Mouse (Mus musculus) stomach, embryonic 15.5 days (tissue): ENCODE results near the gene Ier5. TPM values are rescaled to one million over a fixed set of nuclear protein-coding genes. Genes with fewer than 3 reads are reported as not detected.

Source experiments
- ATAC-seq: fragments of 200-750 bp; cut with Nextera tagmentation; 2 replicates; pipeline ENCODE4 v1.8.0; 2017; ENCODE audit warnings: low read depth, moderate number of reproducible peaks, moderate TSS enrichment; ENCODE audit not compliant: insufficient read depth, low FRiP score
- H3K27ac ChIP-seq: fragments of 300-500 bp; sonication (generic); 2 replicates; pipeline ENCODE4 v1.5.1; 2015; ENCODE audit warnings: mild to moderate bottlenecking, inconsistent platforms
- H3K27me3 ChIP-seq: fragments of 300-500 bp; sonication (generic); replicated peaks from 2 replicates; pipeline ENCODE4 v1.6.1; 2015; ENCODE audit warnings: inconsistent platforms
- H3K36me3 ChIP-seq: fragments of 300-500 bp; sonication (generic); 2 replicates; pipeline ENCODE4 v1.6.1; 2015; ENCODE audit warnings: inconsistent platforms
- H3K4me1 ChIP-seq: fragments of 300-500 bp; sonication (generic); 2 replicates; pipeline ENCODE4 v1.6.1; 2015; ENCODE audit warnings: inconsistent platforms
- H3K4me2 ChIP-seq: fragments of 300-500 bp; sonication (generic); 2 replicates; pipeline ENCODE4 v1.6.1; 2015; ENCODE audit warnings: mild to moderate bottlenecking, inconsistent platforms
- H3K4me3 ChIP-seq: fragments of 300-500 bp; sonication (generic); replicated peaks from 2 replicates; pipeline ENCODE4 v1.5.1; 2015; ENCODE audit warnings: inconsistent platforms
- H3K9ac ChIP-seq: fragments of 300-500 bp; sonication (generic); 2 replicates; pipeline ENCODE4 v1.6.1; 2015; ENCODE audit warnings: inconsistent platforms
- H3K9me3 ChIP-seq: fragments of 300-500 bp; sonication (generic); 2 replicates; pipeline ENCODE4 v1.6.1; 2016; ENCODE audit warnings: inconsistent platforms
- WGBS: fragments of 180-500 bp; shearing (Covaris S2); methylation state at CpG from one replicate; pipeline ENCODE4 v1.1.7; 2015; 5-methylcytosine and 5-hydroxymethylcytosine counted together
- polyA plus RNA-seq: library from polyadenylated mRNA; unstranded; fragments of >200 nt; fragmentation: Nextera tagmentation; extraction: Ambion mirVana; gene quantifications from 2 replicates; pipeline ENCODE4 v1.2.1, GENCODE M21; 2015

Gene Ier5
- polyA plus RNA-seq, 1 experiment from 2014 or later, result 5.8 TPM

DNA sequence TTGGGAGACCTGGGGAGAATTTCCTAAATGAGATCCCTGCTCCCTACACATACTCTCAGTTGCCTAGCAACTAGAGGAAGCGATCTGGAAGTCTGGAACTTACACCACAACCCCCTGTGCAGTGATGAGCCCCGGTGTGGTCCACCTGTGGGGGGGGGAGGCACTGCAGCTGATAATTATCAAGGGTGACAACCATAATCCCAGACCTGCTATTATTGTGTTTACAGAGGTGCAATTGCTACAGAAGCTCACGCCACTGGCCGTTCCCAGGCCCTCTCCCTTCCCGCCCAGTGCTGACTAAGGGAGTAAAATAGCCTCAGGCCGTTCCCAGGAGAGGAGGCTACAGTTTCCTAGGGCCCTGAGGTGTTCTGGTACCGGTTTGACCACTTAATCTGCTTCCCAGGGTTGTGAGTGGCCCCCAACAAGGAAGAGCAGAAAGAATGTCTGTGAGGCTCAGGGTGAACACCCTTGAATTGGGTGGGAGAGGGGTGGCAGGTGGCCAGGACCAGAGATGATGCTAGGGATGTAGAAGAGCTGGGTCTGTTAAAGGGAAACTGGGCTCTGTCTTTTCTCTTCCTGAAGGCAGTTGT, 28.1 kb downstream of the Ier5 start:
- Histone ChIP-seq H3K4me2 (no peak overlapping the region), H3K4me1 (peaks cover 13% of the 10 kb centered on the region), H3K9me3 (no peaks in the 10 kb centered on the region), H3K27ac (no peak overlapping the region), H3K27me3 (no peaks in the 10 kb centered on the region), H3K9ac (no peak overlapping the region), H3K4me3 (no peak overlapping the region), H3K36me3 (no peaks in the 10 kb centered on the region)
- no peak for ATAC-seq
- 43% methylated on average over 7 of the region's 7 CpGs for WGBS

GRCm38 (mm10) chr1:155070561-155071286, 28.7 kb downstream of the Ier5 start:
- Histone ChIP-seq H3K4me3 (no peak overlapping the region), H3K36me3 (no peaks in the 10 kb centered on the region), H3K9ac (no peak overlapping the region), H3K27me3 (no peaks in the 10 kb centered on the region), H3K9me3 (no peaks in the 10 kb centered on the region), H3K27ac (0 out of 2 replicates have a peak overlapping the region, but pooled peaks have one; percentile 49), H3K4me1 (peaks cover 13% of the 10 kb centered on the region), H3K4me2 (no peak overlapping the region)
- WGBS, result 66% methylated on average over 5 of the region's 5 CpGs
- ATAC-seq, result no peak

DNA sequence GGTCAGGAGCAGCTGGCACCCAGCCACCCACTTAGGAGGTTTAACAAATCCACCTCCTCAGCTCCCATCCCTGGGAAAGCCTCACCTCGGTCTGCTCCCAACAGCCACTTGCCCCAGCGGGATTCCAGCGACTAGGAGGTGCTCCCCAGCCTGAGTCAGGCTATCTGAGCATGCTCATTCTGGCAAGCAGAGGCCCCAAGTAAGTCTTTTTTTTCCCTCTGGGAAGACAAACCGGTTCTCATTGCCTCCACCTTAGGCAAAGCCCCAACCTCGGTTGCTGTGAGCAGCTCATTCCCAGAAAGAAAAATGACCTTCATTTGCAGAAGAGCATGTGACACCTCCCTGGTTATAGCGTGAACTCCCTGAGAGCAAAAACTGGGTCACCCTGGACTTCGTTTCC, 29.7 kb downstream of the Ier5 start:
- ATAC-seq, result peak; percentile 67
- no peaks in the 10 kb centered on the region for H3K27me3 ChIP-seq
- WGBS, result 37% methylated on average over 7 of the region's 7 CpGs
- H3K4me2 ChIP-seq, result no peak overlapping the region
- no peak overlapping the region for H3K9ac ChIP-seq
- H3K36me3 ChIP-seq, result no peaks in the 10 kb centered on the region
- peaks cover 10% of the 10 kb centered on the region for H3K4me1 ChIP-seq
- H3K4me3 ChIP-seq, result no peak overlapping the region
- no peaks in the 10 kb centered on the region for H3K9me3 ChIP-seq
- H3K27ac ChIP-seq, result peak overlapping the region; percentile 49

- H3K27ac ChIP-seq, result no peak overlapping the region
- no peak overlapping the region for H3K4me2 ChIP-seq
- no peaks in the 10 kb centered on the region for H3K27me3 ChIP-seq
- H3K9me3 ChIP-seq, result no peaks in the 10 kb centered on the region
- H3K36me3 ChIP-seq, result no peaks in the 10 kb centered on the region
- WGBS, result 79% methylated on average over 5 of the region's 5 CpGs
- ATAC-seq, result no peak
- H3K9ac ChIP-seq, result no peak overlapping the region
- peaks cover 2% of the 10 kb centered on the region for H3K4me1 ChIP-seq
- no peak overlapping the region for H3K4me3 ChIP-seq
Measured at GRCm38 (mm10) chr1:155066196-155066595, 33.2 kb downstream of the Ier5 start.

DNA sequence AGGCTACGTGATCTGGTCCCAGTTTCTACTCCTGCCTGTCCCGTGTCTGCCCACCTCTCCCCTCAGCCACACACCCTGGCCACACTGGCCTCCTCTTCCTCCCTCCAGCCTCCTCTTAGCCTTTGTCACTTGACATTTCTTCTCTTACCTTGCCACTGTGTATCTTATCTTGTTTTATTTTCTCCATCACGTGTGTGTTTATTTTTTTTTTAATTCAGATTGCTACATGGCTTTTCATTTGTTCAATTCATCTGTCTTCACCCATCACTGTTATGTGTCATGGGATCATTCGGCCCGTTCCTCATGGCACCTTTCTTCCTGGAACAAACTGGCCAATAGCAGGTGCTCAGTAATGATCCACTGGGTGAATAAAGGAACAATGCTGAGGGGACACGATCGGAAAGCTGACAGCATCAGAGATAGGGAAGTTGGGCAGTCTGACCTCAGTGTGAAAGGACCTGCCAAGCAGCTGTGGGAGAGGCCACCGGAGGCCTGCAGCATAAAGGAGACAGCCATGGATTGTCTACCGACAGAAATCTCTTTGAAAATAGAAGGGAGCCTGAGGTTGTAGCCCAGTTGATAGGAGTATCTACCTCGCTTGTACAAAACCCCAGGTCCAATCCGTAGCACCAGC, 34.3 kb downstream of the Ier5 start:
- no peak overlapping the region for H3K9ac ChIP-seq
- no peak overlapping the region for H3K4me3 ChIP-seq
- no peaks in the 10 kb centered on the region for H3K27me3 ChIP-seq
- WGBS, result 62% methylated on average over 11 of the region's 11 CpGs
- no peaks in the 10 kb centered on the region for H3K36me3 ChIP-seq
- H3K9me3 ChIP-seq, result no peaks in the 10 kb centered on the region
- ATAC-seq, result no peak
- no peaks in the 10 kb centered on the region for H3K4me1 ChIP-seq
- H3K4me2 ChIP-seq, result no peak overlapping the region
- H3K27ac ChIP-seq, result no peak overlapping the region

GRCm38 (mm10) chr1:155064649-155065048, 34.8 kb downstream of the Ier5 start:
- Histone ChIP-seq H3K9ac (no peak overlapping the region), H3K4me3 (no peak overlapping the region), H3K36me3 (no peaks in the 10 kb centered on the region), H3K4me1 (0 out of 2 replicates have a peak, but pooled peaks cover under 1% of the 10 kb centered on the region), H3K27me3 (no peaks in the 10 kb centered on the region), H3K4me2 (no peak overlapping the region), H3K9me3 (no peaks in the 10 kb centered on the region), H3K27ac (no peak overlapping the region)
- WGBS, result 52% methylated on average over 4 of the region's 4 CpGs
- no peak for ATAC-seq

GRCm38 (mm10) chr1:155064111-155064510, 35.3 kb downstream of the Ier5 start:
- H3K9me3 ChIP-seq, result no peaks in the 10 kb centered on the region
- H3K9ac ChIP-seq, result no peak overlapping the region
- peaks cover 5% of the 10 kb centered on the region for H3K4me1 ChIP-seq
- no peaks in the 10 kb centered on the region for H3K27me3 ChIP-seq
- no peak overlapping the region for H3K4me2 ChIP-seq
- 79% methylated on average over 5 of the region's 5 CpGs for WGBS
- no peaks in the 10 kb centered on the region for H3K36me3 ChIP-seq
- ATAC-seq, result no peak
- H3K27ac ChIP-seq, result no peak overlapping the region
- no peak overlapping the region for H3K4me3 ChIP-seq

DNA sequence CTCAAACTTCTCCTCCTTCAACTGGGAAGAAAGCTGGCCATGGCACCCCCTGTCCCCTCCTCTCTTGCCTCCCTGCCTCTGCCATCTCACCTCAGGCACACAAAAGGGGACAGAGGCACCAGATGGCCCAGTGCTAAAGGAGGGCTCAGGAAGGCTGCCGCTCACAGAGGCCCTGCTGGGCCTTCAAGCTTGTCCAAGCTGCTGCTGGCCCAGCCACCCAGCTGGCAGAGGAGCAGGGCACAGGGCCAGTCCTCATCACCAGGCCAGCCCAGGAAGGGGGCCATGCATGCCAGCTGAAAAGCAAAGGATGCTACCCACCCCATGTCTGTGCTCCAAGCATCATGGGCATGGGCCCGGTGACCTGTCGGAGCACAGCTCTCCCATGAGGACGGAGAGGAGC, 36.5 kb downstream of the Ier5 start:
- H3K4me2 ChIP-seq, result no peak overlapping the region
- no peak overlapping the region for H3K9ac ChIP-seq
- H3K36me3 ChIP-seq, result no peaks in the 10 kb centered on the region
- no peak overlapping the region for H3K27ac ChIP-seq
- H3K4me3 ChIP-seq, result no peak overlapping the region
- H3K27me3 ChIP-seq, result no peaks in the 10 kb centered on the region
- ATAC-seq, result no peak
- H3K4me1 ChIP-seq, result peaks cover 5% of the 10 kb centered on the region
- WGBS, result 89% methylated on average over 4 of the region's 4 CpGs
- H3K9me3 ChIP-seq, result no peaks in the 10 kb centered on the region

GRCm38 (mm10) chr1:155062057-155062456, 37.4 kb downstream of the Ier5 start:
- Histone ChIP-seq H3K4me3 (no peak overlapping the region), H3K27ac (no peak overlapping the region), H3K9ac (no peak overlapping the region), H3K27me3 (no peaks in the 10 kb centered on the region), H3K36me3 (no peaks in the 10 kb centered on the region), H3K4me1 (peaks cover 5% of the 10 kb centered on the region), H3K9me3 (no peaks in the 10 kb centered on the region), H3K4me2 (no peak overlapping the region)
- WGBS, result 83% methylated on average over 7 of the region's 7 CpGs
- no peak for ATAC-seq

DNA sequence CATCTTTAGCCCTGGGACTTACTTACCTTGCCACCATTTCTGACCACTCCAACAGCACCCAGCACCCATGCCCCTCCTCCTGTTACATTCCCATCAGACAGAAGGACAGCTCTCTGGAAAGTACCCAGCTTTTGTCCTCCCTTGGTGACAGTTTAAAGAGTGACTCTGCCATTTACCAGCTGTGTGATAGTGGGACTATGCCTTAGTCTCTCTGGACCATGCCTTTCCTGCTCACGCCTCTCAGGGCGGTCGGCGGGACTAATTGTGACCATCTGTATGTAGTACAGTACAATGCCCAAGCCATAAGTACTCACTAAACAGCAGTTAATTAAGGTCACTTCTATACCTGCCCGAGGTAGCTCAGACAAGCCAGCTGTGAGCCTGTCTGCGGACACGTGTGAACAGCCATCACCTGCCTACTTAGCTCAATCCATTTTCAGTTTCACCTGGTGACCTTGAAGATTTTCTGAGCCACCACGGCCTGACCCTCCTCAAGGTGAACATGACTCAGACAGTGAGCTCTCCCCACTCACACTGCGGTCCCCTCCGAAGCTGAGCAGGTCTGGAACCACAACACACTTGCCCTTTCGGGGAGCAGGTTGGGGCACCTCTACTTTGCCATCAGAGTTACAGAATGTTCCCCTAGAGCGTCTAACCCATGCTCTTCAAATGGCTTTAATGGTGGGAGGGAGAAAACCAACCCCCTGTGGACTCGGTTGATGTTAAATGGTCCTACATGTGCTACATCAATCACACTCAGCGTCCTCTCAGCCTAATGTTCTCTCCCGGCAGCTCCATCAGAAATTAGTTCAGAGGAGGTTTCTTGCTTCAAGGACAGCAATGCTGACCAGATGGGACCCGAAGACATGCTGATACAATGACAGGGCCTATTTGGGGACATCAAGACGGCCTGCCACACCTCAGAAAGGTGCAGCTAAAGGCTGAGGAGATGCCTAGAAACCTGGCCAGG, 38.3 kb downstream of the Ier5 start:
- H3K4me3 ChIP-seq, result no peak overlapping the region
- peaks cover 7% of the 10 kb centered on the region for H3K4me1 ChIP-seq
- H3K9ac ChIP-seq, result no peak overlapping the region
- H3K9me3 ChIP-seq, result no peaks in the 10 kb centered on the region
- H3K27me3 ChIP-seq, result no peaks in the 10 kb centered on the region
- ATAC-seq, result no peak; the same call in 1 of the 2 replicates
- H3K27ac ChIP-seq, result no peak overlapping the region
- 71% methylated on average over 17 of the region's 17 CpGs for WGBS
- H3K4me2 ChIP-seq, result no peak overlapping the region
- H3K36me3 ChIP-seq, result no peaks in the 10 kb centered on the region

DNA sequence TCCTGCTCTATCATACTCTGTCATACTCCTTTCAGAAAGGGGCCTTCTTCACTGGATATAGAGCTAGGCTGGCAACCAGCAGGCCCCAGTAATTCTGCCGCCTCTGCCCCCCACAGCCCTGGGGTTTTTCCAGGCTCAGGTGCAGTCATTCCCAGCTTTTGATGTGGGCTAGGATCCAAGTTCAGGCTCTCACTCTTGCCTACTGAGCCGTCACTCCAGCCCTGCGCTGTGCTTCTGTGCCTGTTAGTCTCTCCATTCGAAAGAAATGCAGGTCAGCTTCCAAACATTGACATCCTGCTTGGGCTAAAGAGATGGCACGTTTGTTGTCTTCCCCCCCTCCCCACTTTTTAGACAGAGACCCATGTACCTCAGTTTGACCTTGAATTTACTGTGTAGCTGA, 39.2 kb downstream of the Ier5 start:
- no peaks in the 10 kb centered on the region for H3K27me3 ChIP-seq
- peak; percentile 21; the same call in 1 of the 2 replicates for ATAC-seq

More for the DNA sequence above, 39.2 kb downstream of the Ier5 start:
- H3K9ac ChIP-seq, result no peak overlapping the region
- no peak overlapping the region for H3K4me3 ChIP-seq
- no peak overlapping the region for H3K4me2 ChIP-seq
- peaks cover 13% of the 10 kb centered on the region for H3K4me1 ChIP-seq
- 60% methylated on average over 5 of the region's 5 CpGs for WGBS
- no peaks in the 10 kb centered on the region for H3K36me3 ChIP-seq
- H3K9me3 ChIP-seq, result no peaks in the 10 kb centered on the region
- no peak overlapping the region for H3K27ac ChIP-seq
